16 mouse cellular contexts compared by ENCODE assay signal in the genomic region with DNA sequence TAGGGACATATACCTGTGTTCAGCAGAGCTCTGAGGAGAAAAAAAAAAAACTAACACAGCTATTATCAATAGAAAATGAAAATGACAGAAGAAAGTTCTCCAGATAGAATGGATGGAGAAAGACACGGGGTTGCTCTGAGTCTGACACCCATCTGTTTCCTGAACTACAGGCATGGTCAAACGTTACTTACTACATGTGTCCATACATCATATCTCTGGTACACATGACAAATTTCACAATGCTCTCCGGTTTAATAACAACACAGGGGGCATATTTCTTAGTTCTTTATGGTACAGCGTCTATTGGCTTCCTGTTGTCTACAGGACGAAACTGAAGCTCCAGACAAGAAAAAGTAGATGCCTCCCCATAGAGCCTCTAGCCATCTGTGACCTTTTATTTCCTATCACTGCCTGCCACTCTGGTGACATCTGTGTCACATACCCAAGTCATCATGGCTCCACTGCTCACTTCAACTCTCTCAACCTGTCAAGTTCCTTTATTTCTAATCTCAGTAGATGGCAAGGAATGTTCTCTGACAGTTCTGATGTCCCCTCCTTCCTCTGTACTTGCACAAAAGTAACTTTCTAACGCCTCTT.
"Had no signal": no experiment of that assay in that cellular context is flagged by ENCODE, and none has a peak within 500 bp of the region (broad histone marks: within the 10 kb centered on the region; RNA-seq: fewer than 3 reads in every experiment).

No protein-coding gene starts in this region.

- DNase-seq: left cerebral cortex, postnatal 4 days; liver; liver, embryonic 13.5 days; liver, postnatal 0 days; lung, adult 18-20 months; lung, adult 2 months; lung, embryonic 14.5 days; lung, postnatal 10 days; lung, postnatal 14 days; lung, postnatal 36 days; midbrain, embryonic 14.5 days had no signal

- ATAC-seq: liver, embryonic 12.5 days; liver, postnatal 0 days; lung, postnatal 0 days; midbrain, embryonic 13.5 days; midbrain, embryonic 15.5 days; midbrain, embryonic 16.5 days had no signal
